Mouse (Mus musculus) brain, adult 2 months (tissue): ENCODE results near the gene Tradd.
A peak's percentile ranks its signal among the peaks of the same experiment; 100 is the strongest.

ENCODE experiments used
- DNase-seq: peaks from one replicate; pipeline ENCODE4 v3.0.0; 2011; ENCODE audit warnings: low read depth, low spot score

Tradd gene

DNA sequence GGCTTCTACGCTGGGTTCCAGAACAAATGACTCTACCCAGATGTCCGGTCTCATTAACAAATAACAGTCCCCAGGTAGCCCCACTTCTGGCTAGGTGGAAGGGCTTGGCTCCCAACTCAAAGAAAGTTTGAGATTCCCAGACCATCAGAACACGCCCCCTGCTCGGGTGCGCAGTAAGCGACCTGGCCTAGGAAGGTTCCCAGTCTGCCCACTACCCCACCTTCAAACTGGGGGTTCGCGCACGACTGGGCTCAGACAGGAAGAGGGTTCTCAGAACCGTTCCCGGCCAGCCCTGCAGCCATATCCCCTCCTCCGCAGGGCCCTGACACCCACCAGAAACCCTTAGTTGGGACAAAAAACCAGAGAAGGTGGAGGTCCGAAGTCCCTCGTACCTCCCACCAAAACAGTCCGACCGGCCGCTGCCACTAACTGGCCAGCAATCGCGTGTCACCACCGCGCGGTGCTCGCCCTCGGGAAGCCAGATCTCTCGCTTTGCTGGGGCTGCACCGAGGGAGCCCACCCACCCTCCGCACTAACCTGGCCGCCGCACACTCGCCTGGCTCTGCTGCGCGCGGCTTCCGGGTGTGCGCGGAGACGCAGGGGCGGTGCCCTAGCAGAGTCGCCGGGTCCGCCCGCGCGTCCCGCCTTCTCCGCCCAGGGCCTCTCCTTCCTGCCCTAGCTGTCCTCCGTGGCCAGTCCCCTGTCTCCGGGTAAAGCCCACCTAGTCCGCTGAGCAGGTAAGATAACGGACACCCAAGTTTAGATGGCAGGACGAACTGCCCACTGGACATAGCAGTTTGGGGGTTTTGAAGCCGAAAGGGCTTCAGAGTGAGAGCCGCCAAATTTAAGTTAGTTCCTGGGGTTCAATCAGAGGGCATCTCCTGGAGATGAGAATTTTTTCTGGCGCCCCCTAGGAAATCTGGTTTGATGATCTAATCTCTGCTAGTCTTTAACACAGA, at the start of gene Tradd, which contains the start of gene Fbxl8:
Gene Tradd (minus strand): TSS at position 586 of the 959 bp plus-strand sequence.
Gene Fbxl8 (plus strand): TSS at position 625 of the 959 bp plus-strand sequence.
- peak; percentile 66 for DNase-seq

DNA sequence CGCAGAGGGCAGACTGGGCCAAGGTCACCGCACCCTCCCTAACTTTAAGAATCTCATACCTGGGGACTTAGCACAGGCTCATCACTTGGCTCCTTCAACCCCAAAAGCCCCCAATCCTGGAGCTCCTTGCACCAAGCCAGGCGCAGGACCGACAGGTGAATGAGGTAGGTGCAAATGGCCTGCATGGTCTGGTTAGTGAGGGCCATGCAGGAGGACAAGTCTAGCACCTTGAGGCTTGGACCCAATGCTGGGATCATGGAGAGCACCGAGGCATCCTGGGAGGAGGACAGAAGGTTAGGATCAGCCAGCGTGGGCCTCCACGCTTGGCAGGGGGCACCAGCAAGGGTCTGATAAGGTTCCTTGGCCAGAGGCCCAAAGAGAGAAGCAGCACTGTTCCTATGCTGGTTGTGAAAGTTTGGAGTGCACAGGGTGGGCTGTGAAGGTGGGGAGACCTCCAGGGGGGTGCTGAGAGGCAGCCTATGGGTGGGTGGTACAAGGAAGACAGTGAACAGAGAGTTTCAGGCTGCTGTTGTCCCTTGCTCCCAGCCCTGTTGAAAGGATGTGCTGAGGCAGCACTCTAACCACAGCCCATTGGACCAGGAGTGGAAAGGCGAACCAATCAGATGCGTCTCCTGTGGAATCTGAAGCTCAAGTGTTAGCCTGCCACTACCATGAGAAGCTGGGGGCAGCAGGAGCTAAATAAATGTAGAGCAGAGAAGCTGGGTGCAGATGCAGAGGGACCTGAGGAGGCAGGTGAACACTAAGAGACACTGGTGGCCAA, 49.4 kb upstream of the Tradd start:
- no peak for DNase-seq

DNA sequence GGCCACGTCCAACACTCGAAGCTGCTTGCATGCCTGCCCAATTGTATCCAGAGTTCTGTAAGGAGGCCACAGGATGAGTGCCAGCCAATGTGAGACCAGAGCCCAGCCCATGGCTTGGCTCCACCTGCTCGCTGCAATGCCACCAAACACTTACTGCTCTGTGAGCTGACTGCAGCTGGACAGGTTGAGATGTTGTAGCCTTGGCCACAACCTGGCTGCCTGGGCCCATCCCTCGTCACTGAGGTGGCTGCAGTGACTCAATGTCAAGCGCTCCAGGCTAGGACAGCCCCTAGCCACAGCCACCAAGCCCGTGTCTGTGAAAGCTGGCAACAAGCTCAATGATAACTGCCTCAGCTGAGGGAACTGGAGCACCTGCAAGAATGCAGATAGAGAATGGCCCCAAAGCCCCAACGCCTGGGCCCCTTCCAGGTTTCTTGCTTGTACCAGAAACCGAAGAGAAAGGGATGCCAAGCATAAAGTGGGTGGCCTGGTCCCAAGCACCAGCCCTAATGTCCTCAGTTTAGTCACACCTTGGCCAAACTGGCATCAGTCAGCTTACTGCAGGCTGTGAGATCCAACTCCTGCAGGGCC, 48.6 kb upstream of the Tradd start:
- DNase-seq: no peak

DNA sequence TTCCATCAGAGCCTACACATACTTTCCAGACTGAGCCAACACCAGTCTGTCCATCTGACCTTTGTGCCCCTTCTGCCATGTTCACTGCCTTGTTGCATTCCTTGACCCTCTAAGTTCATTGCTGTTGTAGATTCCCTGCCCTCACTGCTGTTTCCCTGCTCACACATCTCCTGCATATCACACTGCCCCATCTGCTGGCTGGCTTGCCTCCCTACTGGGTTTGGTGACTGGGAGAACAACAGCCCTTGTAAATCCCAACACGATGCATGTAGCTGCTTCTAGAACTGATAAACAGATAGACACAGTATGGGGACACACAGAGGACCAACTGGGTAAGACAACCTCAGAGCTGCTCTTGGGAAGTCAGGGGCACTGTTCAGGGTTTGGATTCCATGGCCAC, 47.3 kb upstream of the Tradd start:
- DNase-seq: no peak

DNA sequence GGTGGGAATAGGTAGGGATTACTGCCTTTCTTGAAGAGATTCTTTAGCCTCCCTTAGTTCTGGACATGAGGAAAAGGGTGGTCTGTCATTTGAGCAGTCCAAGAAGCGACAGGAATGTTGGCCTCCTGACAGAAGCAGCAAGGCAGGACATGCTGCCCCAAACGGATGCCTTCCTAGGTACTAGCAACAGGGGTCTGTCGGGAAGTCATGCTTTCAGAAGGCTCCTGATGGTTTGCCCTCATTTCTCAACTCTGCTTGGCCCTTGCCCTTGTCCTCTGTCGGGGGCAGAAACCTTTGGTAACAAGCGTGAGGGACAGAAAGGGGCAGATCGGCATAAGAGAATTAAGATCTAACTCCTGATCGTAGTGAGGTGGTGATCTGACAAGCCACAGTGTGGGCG, 45.7 kb upstream of the Tradd start:
- no peak for DNase-seq

DNA sequence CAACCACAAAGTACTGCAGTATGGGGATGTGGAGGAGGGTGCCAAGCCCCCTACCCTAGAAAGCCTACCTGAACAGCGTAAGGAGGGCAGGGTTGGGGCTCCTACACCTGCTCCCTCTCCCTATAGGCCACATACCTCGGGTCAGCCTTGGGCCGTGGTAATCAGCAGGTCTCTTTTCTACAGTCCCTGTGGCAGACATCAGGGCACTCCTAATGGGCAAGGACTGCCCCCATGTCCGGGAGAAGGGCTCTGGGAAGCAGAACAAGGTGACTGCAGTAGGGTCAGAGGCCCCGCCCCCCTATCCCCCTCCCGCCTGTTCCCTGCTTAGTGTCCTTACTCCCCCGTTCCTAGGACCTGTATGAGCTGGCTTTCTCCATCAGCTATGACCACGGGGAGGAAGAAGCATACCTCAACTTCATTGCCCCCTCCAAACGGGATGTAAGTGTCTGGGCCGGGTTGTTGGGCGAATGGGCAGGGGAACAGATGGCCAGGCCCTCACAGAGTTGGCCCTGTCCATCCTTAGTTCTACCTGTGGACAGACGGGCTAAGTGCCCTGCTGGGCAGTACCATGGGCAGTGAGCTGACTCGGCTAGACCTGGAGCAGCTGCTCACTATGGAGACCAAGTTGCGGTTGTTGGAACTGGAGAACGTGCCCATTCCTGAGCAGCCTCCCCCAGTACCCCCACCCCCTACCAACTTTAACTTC, 44.9 kb upstream of the Tradd start:
- peak; percentile 97 for DNase-seq

DNA sequence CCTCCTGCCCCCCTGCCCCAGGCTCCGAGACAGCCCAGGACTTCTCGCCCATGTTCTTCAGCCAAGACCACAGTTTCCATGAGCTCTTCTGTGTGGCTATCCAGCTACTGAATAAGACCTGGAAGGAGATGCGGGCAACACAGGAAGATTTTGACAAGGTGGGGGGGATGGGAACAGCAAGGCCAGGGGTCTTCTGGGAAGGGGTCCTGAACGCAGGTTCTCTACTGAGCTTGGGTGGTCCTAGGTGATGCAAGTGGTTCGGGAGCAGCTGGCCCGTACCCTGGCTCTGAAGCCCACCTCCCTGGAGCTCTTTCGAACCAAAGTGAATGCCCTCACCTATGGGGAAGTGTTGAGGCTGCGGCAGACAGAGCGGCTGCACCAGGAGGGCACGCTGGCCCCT, 44.0 kb upstream of the Tradd start:
- DNase-seq: no peak

DNA sequence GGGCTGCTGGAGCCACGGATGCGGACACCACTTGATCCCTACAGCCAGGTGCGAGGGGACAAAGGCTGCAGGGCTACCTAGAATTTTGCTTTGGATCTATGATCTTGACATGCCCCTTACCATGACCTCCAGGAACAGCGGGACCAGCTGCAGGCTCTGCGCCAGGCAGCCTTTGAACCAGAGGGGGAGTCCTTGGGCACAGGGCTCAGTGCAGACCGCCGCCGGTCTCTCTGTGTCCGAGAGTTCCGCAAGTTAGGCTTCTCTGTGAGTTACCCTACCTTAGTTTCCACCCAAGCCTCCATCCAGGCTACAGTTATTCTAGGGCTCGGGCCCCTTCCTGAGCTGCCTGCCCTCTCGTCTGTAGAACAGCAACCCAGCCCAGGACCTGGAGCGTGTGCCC, 43.3 kb upstream of the Tradd start:
- no peak for DNase-seq

DNA sequence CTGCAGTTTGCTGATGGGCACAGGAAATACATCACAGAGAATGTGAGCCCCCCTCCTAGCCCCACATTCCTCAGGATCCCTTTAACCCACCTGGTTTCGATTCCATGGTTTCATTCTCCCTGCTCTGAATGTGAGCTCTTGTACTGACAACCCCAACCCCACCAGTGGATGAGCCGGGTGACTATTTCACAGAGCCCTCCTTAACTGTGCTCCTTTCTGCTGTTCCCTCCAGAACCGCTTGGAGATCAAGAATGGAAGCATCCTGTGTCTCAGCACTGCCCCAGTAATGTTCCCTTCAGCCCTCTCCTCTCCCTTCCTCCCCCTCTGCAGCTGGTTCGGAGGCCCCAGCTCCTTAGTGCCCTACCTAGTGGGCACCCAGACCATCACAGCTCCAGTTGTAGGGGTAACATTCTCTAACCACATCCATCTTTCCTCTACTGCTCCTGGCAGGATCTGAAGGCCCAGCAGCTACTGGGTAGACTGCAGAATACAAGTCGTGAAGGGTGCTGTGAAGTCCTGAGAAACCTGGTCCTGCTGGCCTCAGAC, 41.8 kb upstream of the Tradd start:
- DNase-seq: peak; percentile 64

DNA sequence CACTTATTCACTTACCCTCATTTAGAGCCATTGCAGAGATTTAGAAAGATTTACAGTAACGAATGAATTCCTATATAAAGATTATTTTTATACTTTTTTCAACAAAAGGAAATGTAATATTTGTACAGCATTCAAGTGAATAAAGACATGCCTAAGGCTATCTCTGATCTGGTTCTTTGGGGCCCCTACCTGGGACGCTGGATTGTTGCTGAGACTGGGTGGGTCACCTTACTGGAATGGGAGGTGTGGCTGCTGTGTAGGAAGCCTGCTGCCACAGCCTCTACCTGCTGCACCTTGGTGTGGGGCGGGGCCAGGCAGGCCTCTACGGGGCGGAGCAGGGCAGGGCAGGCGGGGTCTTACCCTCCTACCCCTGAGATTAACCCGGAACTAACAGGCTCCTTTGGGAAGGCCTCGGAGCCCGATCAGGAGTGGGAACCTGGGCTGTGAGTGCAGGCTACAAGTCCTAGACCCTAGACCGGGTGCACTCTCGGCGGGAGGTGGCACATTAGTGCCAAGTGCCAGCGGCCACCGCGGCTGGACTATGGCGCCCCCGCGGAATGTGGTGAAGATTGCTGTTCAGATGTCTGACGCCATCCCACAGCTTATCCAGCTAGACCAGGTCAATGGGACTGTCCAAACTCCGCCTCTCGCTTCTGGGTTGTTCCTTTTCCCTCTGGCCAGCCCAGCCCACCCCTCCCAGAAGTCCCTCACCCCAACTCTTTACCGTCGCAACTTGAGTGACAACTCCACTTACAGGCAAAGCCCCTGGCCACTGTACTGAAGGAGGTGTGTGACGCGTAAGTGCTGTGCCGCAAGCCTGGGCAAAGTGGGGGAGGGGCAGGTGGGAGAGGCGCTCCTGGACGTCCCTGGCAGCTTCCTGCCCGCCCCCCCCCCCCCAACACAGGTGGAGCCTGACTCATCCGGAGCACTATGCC, 41.1 kb upstream of the Tradd start, which contains the start of gene Elmo3:
Gene Elmo3 (plus strand): TSS at position 391 of the 935 bp plus-strand sequence.
- peak; percentile 76 for DNase-seq

DNA sequence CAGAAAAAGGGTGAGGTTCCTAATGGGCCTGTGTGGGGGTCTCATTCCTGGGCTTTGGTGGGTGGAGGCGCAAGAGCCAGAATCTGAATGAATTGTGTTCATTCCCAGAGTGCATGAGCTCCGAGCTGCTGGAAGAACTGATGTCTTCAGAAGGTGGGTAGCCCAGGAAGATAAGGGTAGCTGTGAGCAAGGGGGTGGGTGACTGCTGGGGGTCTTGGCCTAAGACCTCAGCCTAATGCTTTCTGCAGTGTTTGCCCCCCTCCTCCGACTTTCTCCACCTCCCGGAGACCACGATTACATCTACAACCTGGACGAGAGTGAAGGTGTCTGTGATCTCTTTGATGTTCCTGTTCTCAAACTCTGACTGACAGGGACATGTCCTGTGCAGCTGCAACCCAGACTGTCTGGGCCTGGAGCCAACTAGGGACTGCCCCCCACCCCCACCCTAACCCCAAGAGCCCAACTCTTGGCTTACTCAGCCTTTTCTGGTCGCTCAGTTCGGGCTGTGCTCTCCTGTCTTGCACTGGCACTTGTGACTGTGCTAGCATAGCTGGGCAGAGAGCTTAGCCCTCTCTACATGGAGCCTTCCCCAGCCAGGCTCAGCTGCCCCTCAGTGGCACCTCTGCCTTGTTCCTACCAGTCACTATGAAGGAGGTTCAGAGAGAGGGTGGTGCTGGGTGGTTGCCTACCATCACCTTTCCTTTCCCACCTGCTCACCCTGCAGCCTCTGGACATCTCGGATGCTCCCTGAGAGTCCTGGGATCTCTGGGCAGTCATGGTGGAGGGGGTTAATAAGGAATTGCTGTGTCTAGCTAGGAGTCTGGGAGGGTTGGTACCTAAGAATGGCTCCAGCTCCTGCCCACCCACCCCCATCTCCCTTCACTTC, 40.2 kb upstream of the Tradd start:
- DNase-seq: peak; percentile 58

DNA sequence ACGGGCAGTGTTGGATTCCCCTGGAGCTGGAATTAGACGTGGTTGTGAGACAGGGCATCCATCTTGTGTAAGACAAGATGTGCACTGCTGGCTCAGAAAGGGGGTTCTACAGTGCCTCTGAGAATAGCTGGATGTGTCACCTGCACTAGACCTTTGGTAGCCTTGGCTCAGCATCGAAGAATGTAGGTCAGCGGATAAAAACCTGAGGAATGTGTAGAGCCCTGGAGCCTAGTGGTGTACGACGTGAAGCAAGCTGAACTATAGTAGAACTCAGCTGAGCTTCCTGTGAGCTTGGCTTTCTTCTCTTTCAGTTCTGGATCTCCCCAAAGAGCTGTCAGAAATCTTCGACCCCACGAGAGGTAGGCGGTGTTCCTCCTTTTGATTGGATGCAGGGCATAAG, 39.5 kb upstream of the Tradd start:
- DNase-seq: peak; percentile 22

DNA sequence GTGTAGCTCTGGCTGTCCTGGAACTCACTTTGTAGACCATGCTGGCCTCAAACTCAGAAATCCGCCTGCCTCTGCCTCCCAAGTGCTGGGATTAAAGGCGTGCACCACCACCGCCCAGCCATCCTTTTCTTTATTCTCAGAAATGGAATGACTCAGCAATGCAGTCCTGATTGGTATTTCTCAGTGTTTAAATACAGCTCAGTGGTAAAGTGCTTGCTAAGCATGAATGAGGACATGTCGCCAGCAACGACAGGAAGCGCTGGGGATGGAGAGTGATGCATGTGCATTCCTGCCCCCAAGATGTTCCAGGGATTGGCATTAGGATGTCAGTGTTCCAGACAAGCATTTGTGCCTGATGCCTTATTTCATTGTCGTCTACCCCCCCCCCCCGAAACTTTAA, 39.0 kb upstream of the Tradd start:
- peak; percentile 61 for DNase-seq

DNA sequence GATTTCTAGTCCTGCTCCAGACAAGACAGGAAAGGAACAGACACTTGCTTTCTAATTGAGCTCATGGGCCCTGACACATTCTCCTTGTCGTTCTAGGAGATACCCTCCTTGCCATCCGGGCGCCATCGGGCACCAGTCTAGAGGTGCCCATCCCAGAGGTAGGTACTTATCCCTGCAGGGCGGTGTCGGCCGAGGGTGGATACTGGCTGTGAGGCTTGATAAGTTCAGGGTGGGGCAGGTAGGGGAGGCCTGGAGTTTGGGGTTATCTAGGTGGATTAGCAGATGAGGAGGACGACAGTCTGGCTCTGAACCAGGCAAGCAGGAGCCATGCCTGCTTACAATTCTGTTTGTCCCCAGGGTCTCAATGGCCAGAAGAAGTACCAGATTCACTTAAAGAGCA, 35.6 kb upstream of the Tradd start:
- DNase-seq: no peak

DNA sequence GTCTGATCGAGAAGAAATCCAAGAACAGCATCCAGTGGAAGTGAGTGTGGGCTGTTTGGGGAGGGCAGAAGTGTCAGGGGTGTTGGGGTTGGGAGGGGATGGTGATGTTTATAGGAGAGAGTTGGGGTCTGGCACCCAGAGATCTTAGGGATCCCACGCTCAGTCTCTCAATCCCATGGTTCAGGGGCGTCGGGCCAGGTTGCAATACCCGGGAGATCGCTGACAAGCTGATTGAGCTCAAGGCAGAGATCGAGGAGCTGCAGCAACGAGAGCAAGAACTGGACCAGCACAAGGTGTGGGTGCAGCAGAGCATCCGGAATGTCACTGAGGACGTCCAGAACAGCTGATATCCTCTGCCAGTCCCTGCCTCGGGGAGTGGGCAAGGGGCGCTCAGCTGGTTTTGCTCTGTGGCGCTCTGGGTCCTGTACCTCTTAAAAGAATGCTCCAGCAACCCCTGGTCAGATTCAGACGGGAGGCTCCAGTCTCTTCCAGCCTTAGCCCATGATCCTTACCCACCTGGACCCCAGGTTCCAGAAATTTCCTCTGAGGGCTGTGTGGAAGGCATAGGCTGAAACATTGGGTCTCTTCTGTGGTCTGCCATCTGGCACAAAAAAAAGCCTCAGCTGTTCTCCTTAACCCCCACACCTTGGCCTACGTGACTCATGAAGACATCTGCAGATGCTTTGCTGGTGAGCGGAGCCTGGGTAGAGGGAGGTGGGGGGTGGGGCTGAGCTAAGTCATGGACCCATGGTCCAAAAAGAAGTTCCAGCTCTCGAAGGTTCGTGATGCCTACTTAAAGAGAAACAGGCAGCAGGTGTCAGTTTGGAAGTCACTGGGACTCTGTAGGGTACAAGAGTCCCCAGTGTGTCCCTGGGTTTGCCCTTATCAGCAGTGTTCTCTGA, 34.2 kb upstream of the Tradd start:
- no peak for DNase-seq

DNA sequence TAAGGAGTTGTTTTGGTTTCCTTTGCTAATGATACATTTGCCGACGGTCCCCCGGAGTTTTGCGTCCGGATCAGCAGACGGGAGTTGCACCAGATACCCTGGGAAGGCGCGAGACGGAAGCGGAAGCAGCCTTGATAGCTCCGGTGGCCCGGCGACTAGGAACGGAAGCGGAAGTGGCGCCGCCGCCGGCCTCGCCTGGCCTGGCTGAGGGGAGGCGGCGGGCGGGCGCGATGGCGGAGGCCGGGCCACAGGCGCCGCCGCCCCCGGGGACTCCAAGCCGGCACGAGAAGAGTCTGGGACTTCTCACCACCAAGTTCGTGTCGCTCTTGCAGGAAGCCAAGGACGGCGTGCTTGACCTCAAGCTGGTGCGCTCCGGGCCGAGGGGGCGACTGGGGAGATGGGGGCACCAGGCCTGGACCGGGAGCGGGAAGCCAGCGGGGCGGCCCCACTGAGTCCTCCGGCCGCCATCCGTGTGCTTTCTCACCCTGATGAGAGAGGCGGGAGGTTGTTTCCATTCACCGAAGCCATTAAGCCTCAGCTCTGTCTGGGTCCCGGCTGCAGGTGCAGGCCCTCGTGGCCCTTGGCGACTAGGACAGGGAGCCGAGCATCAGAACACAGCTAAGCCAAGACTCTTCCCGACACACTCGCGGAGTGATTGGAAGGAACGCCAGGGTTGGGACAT, 33.2 kb upstream of the Tradd start, which contains the start of gene E2f4:
Gene E2f4 (plus strand): TSS at position 153 of the 682 bp plus-strand sequence.
- peak; percentile 98 for DNase-seq

DNA sequence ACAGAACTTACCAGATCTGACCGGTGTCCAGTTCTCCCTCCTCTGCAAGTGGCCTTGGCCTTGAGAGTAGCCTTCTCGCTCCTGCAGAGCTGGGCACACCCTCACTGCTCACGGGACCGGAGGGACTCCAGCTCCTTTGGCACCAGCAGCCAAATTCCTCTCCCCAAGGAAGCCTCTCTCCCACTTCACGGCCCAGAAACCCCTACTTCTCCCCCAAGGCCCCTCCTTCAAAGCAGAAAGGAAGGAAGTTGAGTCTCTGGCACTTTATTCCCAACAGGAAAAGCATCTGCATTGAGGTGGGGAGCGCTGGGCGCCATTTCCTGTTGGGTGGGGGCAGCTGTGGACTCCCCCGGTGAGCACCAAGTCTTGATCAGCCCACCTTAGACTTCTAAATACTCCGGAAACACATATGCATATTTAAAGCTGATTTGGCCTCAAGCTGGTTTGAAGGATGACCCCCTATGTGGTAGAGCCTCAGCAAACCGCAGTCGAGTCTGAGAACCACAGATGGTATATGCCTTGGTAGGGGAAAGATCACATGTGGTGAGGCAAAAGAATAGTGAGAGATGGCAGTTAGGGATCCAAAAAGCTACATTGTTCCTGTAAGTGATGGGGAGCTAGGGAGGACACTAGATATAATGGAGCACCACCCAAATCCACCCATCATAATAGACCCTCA, 31.6 kb upstream of the Tradd start, which contains the start of gene Exoc3l:
Gene Exoc3l (minus strand): TSS at position 207 of the 679 bp plus-strand sequence.
- no peak for DNase-seq
